Mouse (Mus musculus): ENCODE results near the gene Kidins220. TPM values are rescaled to one million over a fixed set of nuclear protein-coding genes. Genes with fewer than 3 reads are reported as not detected.

Kidins220 gene
- total RNA-seq, 2 experiments from 2014 or later = 65.7 to 67.7 TPM

- no peak for DNase-seq (ENCODE audit: low spot score in 2 of 2)
Measured at GRCm38 (mm10) chr12:25104541-25104940, 129.8 kb downstream of the Kidins220 start.

- DNase-seq (ENCODE audit: low spot score in 2 of 2) = no peak
Measured at GRCm38 (mm10) chr12:25108865-25109264, 134.1 kb downstream of the Kidins220 start.

GRCm38 (mm10) chr12:25109971-25110681 is 135.4 kb downstream of the Kidins220 start:
- no peak for DNase-seq (ENCODE audit: low spot score in 2 of 2)

- no peak for DNase-seq (ENCODE audit: low spot score in 2 of 2)
Measured at GRCm38 (mm10) chr12:25110682-25111078, 136.0 kb downstream of the Kidins220 start.

Other genes with a start within 250 kb of the Kidins220 start
- gene Mboat2, start 144.0 kb upstream of the Kidins220 start, total RNA-seq (2021) = 10 to 100 TPM; 14.0 to 15.7 TPM
- gene Id2, start 122.2 kb downstream of the Kidins220 start, total RNA-seq (2021) = 10 to 100 TPM; 18.8 to 23.9 TPM